Mouse (Mus musculus): ENCODE results near the gene Ankrd1. TPM values are rescaled to one million over a fixed set of nuclear protein-coding genes. Genes with fewer than 3 reads are reported as not detected.

Ankrd1 gene
- polyA plus RNA-seq, 1 experiment from 2014 or later: not detected

- WGBS: 94% methylated on average over 7 of the region's 7 CpGs
- no peak for ATAC-seq
- Histone ChIP-seq H3K27ac (no peak overlapping the region), H3K4me1 (replicated peaks) (no peaks in the 10 kb centered on the region), H3K36me3 (peaks cover 78% of the 10 kb centered on the region), H3K27me3 (no peaks in the 10 kb centered on the region), H3K4me2 (replicated peaks) (no peak overlapping the region), H3K9me3 (no peaks in the 10 kb centered on the region), H3K4me3 (replicated peaks) (no peak overlapping the region), H3K9ac (replicated peaks) (no peak overlapping the region)
These were observed 21.0 kb downstream of the Ankrd1 start for GRCm38 (mm10) chr19:36098916-36099315.

GRCm38 (mm10) chr19:36098265-36098664 lies 21.6 kb downstream of the Ankrd1 start:
- Histone ChIP-seq H3K4me3 (replicated peaks) (no peak overlapping the region), H3K4me1 (replicated peaks) (no peaks in the 10 kb centered on the region), H3K36me3 (peaks cover 77% of the 10 kb centered on the region), H3K9me3 (no peaks in the 10 kb centered on the region), H3K27ac (no peak overlapping the region), H3K27me3 (no peaks in the 10 kb centered on the region), H3K9ac (replicated peaks) (no peak overlapping the region), H3K4me2 (replicated peaks) (no peak overlapping the region)
- ATAC-seq: no peak
- 94% methylated on average over 1 of the region's 1 CpGs for WGBS

- Histone ChIP-seq H3K27me3 (no peaks in the 10 kb centered on the region), H3K27ac (no peak overlapping the region), H3K9ac (replicated peaks) (no peak overlapping the region), H3K4me2 (replicated peaks) (no peak overlapping the region), H3K36me3 (peaks cover 79% of the 10 kb centered on the region), H3K4me1 (replicated peaks) (no peaks in the 10 kb centered on the region), H3K9me3 (no peaks in the 10 kb centered on the region), H3K4me3 (replicated peaks) (no peak overlapping the region)
- no peak for ATAC-seq
- 95% methylated on average over 3 of the region's 3 CpGs for WGBS
These were observed 22.7 kb downstream of the Ankrd1 start for GRCm38 (mm10) chr19:36097194-36097593.

- WGBS: 56% methylated on average over 5 of the region's 5 CpGs
- Histone ChIP-seq H3K4me3 (replicated peaks) (no peak overlapping the region), H3K36me3 (peaks cover 59% of the 10 kb centered on the region), H3K9me3 (no peaks in the 10 kb centered on the region), H3K27ac (no peak overlapping the region), H3K9ac (replicated peaks) (no peak overlapping the region), H3K27me3 (no peaks in the 10 kb centered on the region), H3K4me1 (replicated peaks) (no peaks in the 10 kb centered on the region), H3K4me2 (replicated peaks) (no peak overlapping the region)
- no peak for ATAC-seq
These were observed 29.1 kb downstream of the Ankrd1 start for GRCm38 (mm10) chr19:36090781-36091180.

- Histone ChIP-seq H3K9ac (replicated peaks) (peak within 1 kb of the TSS; percentile 79), H3K4me2 (replicated peaks) (peak within 1 kb of the TSS; percentile 82), H3K27me3 (no peaks in the 10 kb centered on the region), H3K36me3 (peaks cover 13% of the 10 kb centered on the region), H3K27ac (0 out of 2 replicates have a peak within 1 kb of the TSS, but pooled peaks have one; percentile 44), H3K4me1 (replicated peaks) (peaks cover 15% of the 10 kb centered on the region), H3K9me3 (no peaks in the 10 kb centered on the region), H3K4me3 (replicated peaks) (peak within 1 kb of the TSS; percentile 86)
- WGBS: 2% methylated on average over 34 of the region's 34 CpGs
- peak; percentile 96 for ATAC-seq
These were observed 36.4 kb downstream of the Ankrd1 start, which contains the start of gene Rpp30 for GRCm38 (mm10) chr19:36083262-36084225. Rpp30 (plus strand) TSS chr19:36083716.

GRCm38 (mm10) chr19:36082606-36083261 lies 37.2 kb downstream of the Ankrd1 start:
- WGBS: 43% methylated on average over 7 of the region's 7 CpGs
- ATAC-seq: peak; percentile 79
- Histone ChIP-seq H3K4me2 (replicated peaks) (peak overlapping the region; percentile 82), H3K9ac (replicated peaks) (no peak overlapping the region), H3K4me3 (replicated peaks) (peak overlapping the region; percentile 86), H3K9me3 (no peaks in the 10 kb centered on the region), H3K36me3 (0 out of 2 replicates have a peak, but pooled peaks cover 5% of the 10 kb centered on the region), H3K27ac (no peak overlapping the region), H3K4me1 (replicated peaks) (peaks cover 15% of the 10 kb centered on the region), H3K27me3 (no peaks in the 10 kb centered on the region)

- Histone ChIP-seq H3K4me1 (replicated peaks) (0 out of 2 replicates have a peak, but pooled peaks cover 3% of the 10 kb centered on the region), H3K27me3 (peaks cover 13% of the 10 kb centered on the region), H3K36me3 (no peaks in the 10 kb centered on the region), H3K9ac (replicated peaks) (no peak overlapping the region), H3K4me2 (replicated peaks) (no peak overlapping the region), H3K9me3 (no peaks in the 10 kb centered on the region), H3K4me3 (replicated peaks) (no peak overlapping the region), H3K27ac (no peak overlapping the region)
- 74% methylated on average over 2 of the region's 2 CpGs for WGBS
- ATAC-seq: no peak; the same call in 1 of the 2 replicates
These were observed 56.9 kb downstream of the Ankrd1 start for GRCm38 (mm10) chr19:36062801-36063529.

Other genes with a start within 250 kb of the Ankrd1 start
- gene Htr7, start 62.6 kb downstream of the Ankrd1 start, polyA plus RNA-seq (2015; fragmentation: Nextera tagmentation; extraction: Ambion mirVana): 2.5 and 3.1 TPM in 2 replicates
- gene Rpp30, start 36.4 kb downstream of the Ankrd1 start, polyA plus RNA-seq (2015; fragmentation: Nextera tagmentation; extraction: Ambion mirVana): 87.3 and 94.2 TPM in 2 replicates
- gene Pcgf5, start 228.2 kb upstream of the Ankrd1 start, polyA plus RNA-seq (2015; fragmentation: Nextera tagmentation; extraction: Ambion mirVana): 8.7 and 9.7 TPM in 2 replicates